Mouse (Mus musculus): Measurements from ENCODE around the gene Ccdc136.

- TF ChIP-seq CTCF (IDR thresholded peaks at IDR 0.05; ENCODE audit: low read depth) (no peak), EP300 (IDR thresholded peaks at IDR 0.05; ENCODE audit: low read depth) (no peak)
These were observed 818 bp downstream of the Ccdc136 start for GRCm38 (mm10) chr6:29396714-29397540.
